Mouse (Mus musculus): ENCODE data around the gene Ccdc134. TPM values are rescaled to one million over a fixed set of nuclear protein-coding genes. Genes with fewer than 3 reads are reported as not detected.

The Ccdc134 gene
- polyA plus RNA-seq, 1 experiment from 2014 or later, result 18.4 TPM

GRCm38 (mm10) chr15:82135372-82135771 is 7.7 kb downstream of the Ccdc134 start:
- Histone ChIP-seq H3K4me3 (no peak overlapping the region), H3K9me3 (no peaks in the 10 kb centered on the region), H3K4me1 (no peaks in the 10 kb centered on the region), H3K9ac (replicated peaks) (no peak overlapping the region), H3K36me3 (no peaks in the 10 kb centered on the region), H3K4me2 (replicated peaks) (no peak overlapping the region), H3K27ac (replicated peaks) (no peak overlapping the region), H3K27me3 (no peaks in the 10 kb centered on the region)
- ATAC-seq (replicated peaks), result no peak
- WGBS, result 79% methylated on average over 4 of the region's 4 CpGs

GRCm38 (mm10) chr15:82138565-82138964 is 10.8 kb downstream of the Ccdc134 start:
- ATAC-seq (replicated peaks), result 0 out of 2 replicates have a peak, but pooled peaks have one; percentile 48
- H3K9ac ChIP-seq (replicated peaks), result no peak overlapping the region
- 53% methylated on average over 4 of the region's 4 CpGs for WGBS
- H3K4me3 ChIP-seq, result no peak overlapping the region
- no peaks in the 10 kb centered on the region for H3K27me3 ChIP-seq
- 0 out of 2 replicates have a peak, but pooled peaks cover 1% of the 10 kb centered on the region for H3K4me1 ChIP-seq
- H3K36me3 ChIP-seq, result peaks cover 4% of the 10 kb centered on the region; the same call in 1 of the 2 replicates
- no peaks in the 10 kb centered on the region for H3K9me3 ChIP-seq
- no peak overlapping the region for H3K4me2 ChIP-seq (replicated peaks)
- H3K27ac ChIP-seq (replicated peaks), result no peak overlapping the region

DNA sequence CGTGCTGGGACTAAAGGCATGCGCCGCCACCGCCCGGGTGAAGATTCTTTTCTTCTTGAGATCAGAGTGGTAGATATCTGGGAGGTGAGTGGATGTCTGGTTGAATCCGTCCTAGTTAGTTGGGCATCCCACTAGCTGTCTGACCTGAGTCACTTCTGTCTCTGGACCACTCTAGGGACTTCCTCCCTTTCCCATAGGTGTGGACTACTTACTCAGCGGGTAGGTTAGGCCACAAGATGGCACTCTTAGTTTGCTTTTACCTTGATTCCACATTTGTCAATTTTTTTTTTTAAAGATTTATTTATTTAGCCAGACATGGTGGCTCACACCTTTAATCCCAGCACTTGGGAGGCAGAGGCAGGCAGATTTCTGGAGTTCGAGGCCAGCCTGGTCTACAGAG is 11.5 kb downstream of the Ccdc134 start:
- Histone ChIP-seq H3K4me3 (no peak overlapping the region), H3K4me2 (replicated peaks) (no peak overlapping the region), H3K27ac (replicated peaks) (no peak overlapping the region), H3K9ac (replicated peaks) (no peak overlapping the region), H3K4me1 (peaks cover 8% of the 10 kb centered on the region), H3K9me3 (no peaks in the 10 kb centered on the region), H3K36me3 (peaks cover 4% of the 10 kb centered on the region; the same call in 1 of the 2 replicates), H3K27me3 (no peaks in the 10 kb centered on the region)
- no peak for ATAC-seq (replicated peaks)
- 89% methylated on average over 8 of the region's 8 CpGs for WGBS

DNA sequence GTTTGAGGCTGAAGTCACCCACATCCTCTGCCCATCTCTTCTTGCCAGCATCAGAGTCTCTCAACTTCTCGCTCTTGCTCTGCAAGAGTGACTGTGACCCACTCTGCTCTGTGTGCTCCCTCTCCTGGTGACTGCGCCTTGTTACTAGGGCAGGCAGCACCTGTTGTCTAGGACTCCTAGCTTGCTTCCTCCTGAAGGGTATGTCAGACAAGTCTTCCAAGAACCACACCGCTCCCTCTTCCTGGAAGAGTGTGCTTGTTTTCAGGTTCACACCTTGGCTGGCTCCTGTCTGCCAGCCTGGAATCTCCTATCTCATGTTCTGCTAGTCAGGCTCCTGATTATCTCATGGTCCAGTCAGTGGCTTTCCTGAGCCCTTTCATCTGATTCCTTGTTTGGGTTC is 12.6 kb downstream of the Ccdc134 start:
- 88% methylated on average over 3 of the region's 3 CpGs for WGBS
- H3K36me3 ChIP-seq, result peaks cover 4% of the 10 kb centered on the region; the same call in 1 of the 2 replicates
- no peak for ATAC-seq (replicated peaks)
- H3K27me3 ChIP-seq, result no peaks in the 10 kb centered on the region
- H3K4me1 ChIP-seq, result peaks cover 12% of the 10 kb centered on the region
- H3K4me2 ChIP-seq (replicated peaks), result no peak overlapping the region
- H3K4me3 ChIP-seq, result no peak overlapping the region
- H3K9ac ChIP-seq (replicated peaks), result no peak overlapping the region
- H3K27ac ChIP-seq (replicated peaks), result no peak overlapping the region
- H3K9me3 ChIP-seq, result no peaks in the 10 kb centered on the region

DNA sequence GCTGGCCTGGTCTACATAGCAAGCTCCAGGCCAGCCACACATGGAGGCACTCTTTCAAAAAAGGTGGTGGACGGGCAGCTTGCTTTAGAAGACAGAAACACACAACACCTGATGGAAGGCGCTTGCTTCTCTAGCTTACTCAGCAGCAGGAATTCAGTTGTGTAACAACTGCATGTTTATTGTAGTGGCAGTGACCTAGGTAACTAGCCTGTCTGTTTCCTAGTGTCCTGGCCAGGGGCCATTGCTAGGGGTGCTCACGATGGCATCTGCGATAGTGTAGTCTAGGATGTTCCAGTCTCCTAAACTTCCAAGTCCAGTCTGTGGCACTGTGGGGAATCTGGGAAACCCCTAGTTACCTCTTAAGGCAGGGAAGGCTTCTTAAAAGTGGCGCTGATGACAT is 16.4 kb downstream of the Ccdc134 start:
- H3K4me3 ChIP-seq, result no peak overlapping the region
- no peaks in the 10 kb centered on the region for H3K9me3 ChIP-seq
- H3K9ac ChIP-seq (replicated peaks), result no peak overlapping the region
- no peaks in the 10 kb centered on the region for H3K27me3 ChIP-seq
- H3K4me1 ChIP-seq, result peaks cover 35% of the 10 kb centered on the region
- WGBS, result 81% methylated on average over 5 of the region's 5 CpGs
- peaks cover 4% of the 10 kb centered on the region; the same call in 1 of the 2 replicates for H3K36me3 ChIP-seq
- H3K4me2 ChIP-seq (replicated peaks), result no peak overlapping the region
- H3K27ac ChIP-seq (replicated peaks), result peak overlapping the region; percentile 99
- no peak for ATAC-seq (replicated peaks)

- ATAC-seq (replicated peaks), result no peak
- Histone ChIP-seq H3K27ac (replicated peaks) (peak overlapping the region; percentile 99), H3K4me3 (no peak overlapping the region), H3K4me2 (replicated peaks) (no peak overlapping the region), H3K27me3 (no peaks in the 10 kb centered on the region), H3K4me1 (peaks cover 46% of the 10 kb centered on the region), H3K36me3 (peaks cover 4% of the 10 kb centered on the region; the same call in 1 of the 2 replicates), H3K9me3 (no peaks in the 10 kb centered on the region), H3K9ac (replicated peaks) (no peak overlapping the region)
- WGBS, result 44% methylated on average over 2 of the region's 2 CpGs
Measured at GRCm38 (mm10) chr15:82145408-82145807, 17.7 kb downstream of the Ccdc134 start.

DNA sequence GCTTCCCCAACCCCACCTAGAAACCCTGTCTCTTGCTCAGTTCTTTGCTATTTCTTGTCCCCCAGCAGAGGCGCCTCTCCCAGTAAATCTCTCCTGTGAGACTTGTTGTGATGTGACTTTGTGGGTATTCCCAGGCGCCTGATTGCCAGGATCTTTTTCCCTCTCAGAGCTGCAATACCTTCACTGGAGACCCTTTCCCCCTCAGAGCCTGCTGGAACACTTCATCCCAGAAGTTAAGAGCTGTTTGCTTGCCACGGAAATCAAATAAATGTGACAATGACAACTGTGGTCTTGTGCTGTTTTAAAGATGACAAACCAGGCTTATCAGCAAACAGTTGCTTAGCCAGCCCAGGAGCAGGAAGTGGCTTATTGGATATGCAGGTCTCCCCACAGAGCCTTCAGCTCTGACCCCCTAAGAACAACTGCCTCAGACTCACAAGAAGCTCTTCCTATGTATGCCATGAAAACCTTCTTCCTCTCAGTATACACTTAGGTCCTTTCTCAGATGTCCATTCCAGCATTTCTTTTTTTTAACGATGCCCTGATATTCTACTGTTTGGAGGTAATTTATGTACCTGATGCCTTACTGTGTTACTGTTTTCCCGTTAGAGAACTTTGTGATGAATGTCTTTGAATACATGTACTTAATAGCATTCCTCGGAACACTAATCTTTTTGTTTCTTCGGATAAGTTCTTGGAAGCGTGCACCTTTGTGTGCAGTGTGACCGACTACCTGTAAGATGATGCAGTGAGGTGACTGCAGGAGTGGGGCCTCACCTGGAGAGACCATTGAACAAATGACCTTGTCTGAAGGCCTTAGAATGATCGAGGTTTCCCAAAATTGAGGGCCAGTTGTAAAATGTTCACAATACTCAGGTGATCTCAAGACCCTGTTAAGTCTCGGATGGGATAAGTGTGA is 18.4 kb downstream of the Ccdc134 start:
- peaks cover 53% of the 10 kb centered on the region for H3K4me1 ChIP-seq
- 7% methylated on average over 11 of the region's 11 CpGs for WGBS
- H3K27ac ChIP-seq (replicated peaks), result peak overlapping the region; percentile 99
- H3K27me3 ChIP-seq, result no peaks in the 10 kb centered on the region
- no peaks in the 10 kb centered on the region for H3K9me3 ChIP-seq
- H3K36me3 ChIP-seq, result peaks cover 2% of the 10 kb centered on the region; the same call in 1 of the 2 replicates
- H3K9ac ChIP-seq (replicated peaks), result peak overlapping the region; percentile 36
- H3K4me3 ChIP-seq, result peak overlapping the region; percentile 66
- ATAC-seq (replicated peaks), result no peak
- H3K4me2 ChIP-seq (replicated peaks), result peak overlapping the region; percentile 49

GRCm38 (mm10) chr15:82146770-82147610 is 19.3 kb downstream of the Ccdc134 start, which contains the start of gene Srebf2:
Srebf2 (plus strand) TSS chr15:82147181.
- Histone ChIP-seq H3K9me3 (no peaks in the 10 kb centered on the region), H3K9ac (replicated peaks) (peak within 1 kb of the TSS; percentile 71), H3K4me3 (peak within 1 kb of the TSS; percentile 66), H3K36me3 (no peaks in the 10 kb centered on the region), H3K27me3 (no peaks in the 10 kb centered on the region), H3K4me2 (replicated peaks) (peak within 1 kb of the TSS; percentile 78), H3K4me1 (peaks cover 60% of the 10 kb centered on the region), H3K27ac (replicated peaks) (peak within 1 kb of the TSS; percentile 99)
- ATAC-seq (replicated peaks), result peak; percentile 98
- WGBS, result under 1% methylated on average over 78 of the region's 79 CpGs

DNA sequence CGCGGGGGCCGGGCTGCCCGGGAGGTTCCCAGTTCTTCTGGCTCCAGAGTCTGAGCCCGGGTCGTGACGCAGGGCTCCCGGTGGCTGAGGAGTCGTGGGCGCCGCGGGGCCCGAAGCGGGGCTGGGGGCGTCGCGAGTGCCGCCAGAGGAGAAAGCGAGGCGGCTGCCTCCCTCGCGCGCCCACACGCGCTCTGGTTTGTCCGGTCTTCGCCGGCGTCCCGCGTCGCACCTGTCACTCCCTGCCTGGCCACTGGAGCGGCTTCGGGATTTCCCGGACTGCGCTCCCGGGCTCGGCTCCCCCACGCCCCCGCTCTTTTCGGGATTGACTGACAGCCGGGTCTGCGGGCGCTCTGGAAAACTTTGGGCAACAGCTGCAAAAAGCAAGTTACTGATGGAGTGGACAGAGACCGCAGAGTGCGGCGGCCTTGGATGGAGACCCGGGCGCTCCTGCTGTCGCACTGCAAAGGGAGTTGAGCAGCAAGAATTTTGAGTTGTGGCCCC is 19.9 kb downstream of the Ccdc134 start:
- Histone ChIP-seq H3K27ac (replicated peaks) (peak overlapping the region; percentile 99), H3K9me3 (no peaks in the 10 kb centered on the region), H3K9ac (replicated peaks) (peak overlapping the region; percentile 71), H3K4me3 (peak overlapping the region; percentile 66), H3K36me3 (no peaks in the 10 kb centered on the region), H3K27me3 (no peaks in the 10 kb centered on the region), H3K4me2 (replicated peaks) (peak overlapping the region; percentile 78), H3K4me1 (peaks cover 67% of the 10 kb centered on the region)
- under 1% methylated on average over 45 of the region's 50 CpGs for WGBS
- no peak for ATAC-seq (replicated peaks)

DNA sequence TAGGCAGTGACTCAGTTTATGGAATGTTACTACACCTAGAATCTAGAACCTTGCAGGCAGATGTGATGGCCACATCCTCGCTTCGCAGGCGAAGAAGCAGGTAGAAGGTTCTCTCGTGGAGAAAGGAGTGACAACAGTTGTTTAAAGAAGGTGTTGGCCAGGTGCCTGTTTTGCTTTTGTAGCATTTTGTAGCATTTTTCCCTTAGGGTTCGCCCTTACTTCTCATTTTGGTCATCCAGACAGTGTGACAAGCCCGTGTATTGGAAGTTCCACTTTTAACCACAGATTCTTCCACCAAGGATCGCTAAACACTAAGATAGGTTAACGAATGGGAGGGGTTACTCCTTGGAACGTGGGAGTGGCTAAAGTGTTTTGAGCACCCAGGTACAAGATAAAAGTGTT is 20.8 kb downstream of the Ccdc134 start:
- Histone ChIP-seq H3K4me3 (peak overlapping the region; percentile 66), H3K27me3 (no peaks in the 10 kb centered on the region), H3K9me3 (no peaks in the 10 kb centered on the region), H3K27ac (replicated peaks) (peak overlapping the region; percentile 99), H3K9ac (replicated peaks) (peak overlapping the region; percentile 71), H3K36me3 (no peaks in the 10 kb centered on the region), H3K4me1 (peaks cover 70% of the 10 kb centered on the region), H3K4me2 (replicated peaks) (peak overlapping the region; percentile 78)
- 10% methylated on average over 9 of the region's 9 CpGs for WGBS
- ATAC-seq (replicated peaks), result no peak

DNA sequence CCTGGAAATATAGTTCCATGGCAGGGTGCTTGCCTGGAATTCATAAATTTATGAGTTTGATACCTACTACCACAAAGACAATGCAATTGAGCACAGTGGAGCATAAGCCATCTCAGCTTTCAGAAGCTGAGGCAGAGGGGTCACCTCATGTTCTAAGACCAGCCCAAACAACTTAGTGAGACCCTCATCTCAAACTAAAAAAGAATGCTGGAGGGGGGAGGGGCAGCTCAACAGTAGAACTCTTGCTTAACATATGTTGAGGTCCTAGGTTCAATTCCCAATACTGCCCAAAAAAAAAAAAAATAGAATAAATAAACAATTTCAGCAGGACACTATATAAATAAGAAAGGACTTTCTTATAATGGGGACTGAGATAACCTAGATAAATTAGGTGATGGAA is 22.3 kb downstream of the Ccdc134 start:
- Histone ChIP-seq H3K27me3 (no peaks in the 10 kb centered on the region), H3K27ac (replicated peaks) (no peak overlapping the region), H3K36me3 (no peaks in the 10 kb centered on the region), H3K9ac (replicated peaks) (no peak overlapping the region), H3K4me3 (no peak overlapping the region), H3K4me1 (peaks cover 63% of the 10 kb centered on the region), H3K9me3 (no peaks in the 10 kb centered on the region), H3K4me2 (replicated peaks) (no peak overlapping the region)
- ATAC-seq (replicated peaks), result no peak

GRCm38 (mm10) chr15:82151176-82151575 is 23.5 kb downstream of the Ccdc134 start:
- Histone ChIP-seq H3K9ac (replicated peaks) (no peak overlapping the region), H3K4me2 (replicated peaks) (no peak overlapping the region), H3K27ac (replicated peaks) (no peak overlapping the region), H3K4me3 (no peak overlapping the region), H3K4me1 (peaks cover 54% of the 10 kb centered on the region), H3K36me3 (no peaks in the 10 kb centered on the region), H3K9me3 (no peaks in the 10 kb centered on the region), H3K27me3 (no peaks in the 10 kb centered on the region)
- ATAC-seq (replicated peaks), result no peak
- 96% methylated on average over 4 of the region's 4 CpGs for WGBS

Measured in forebrain, embryonic 15.5 days (tissue).